Mouse (Mus musculus) limb, embryonic 12.5 days (tissue): ENCODE measurements around the gene Cst3. TPM values are rescaled to one million over a fixed set of nuclear protein-coding genes. Genes with fewer than 3 reads are reported as not detected.

ENCODE experiments used
- ATAC-seq: fragments of 200-750 bp; cut with Nextera tagmentation; 2 replicates; pipeline ENCODE4 v1.8.0; 2017; ENCODE audit warnings: low read depth, moderate TSS enrichment; ENCODE audit not compliant: insufficient number of reproducible peaks, insufficient read depth, low FRiP score, low TSS enrichment
- H3K27ac ChIP-seq: fragments of 300-500 bp; sonication (generic); 2 replicates; pipeline ENCODE4 v1.5.1; 2016; ENCODE audit warnings: mild to moderate bottlenecking, moderate library complexity
- H3K27me3 ChIP-seq: fragments of 300-500 bp; sonication (generic); 2 replicates; pipeline ENCODE4 v1.6.1; 2016; ENCODE audit warnings: mild to moderate bottlenecking, moderate library complexity
- H3K36me3 ChIP-seq: fragments of 300-500 bp; sonication (generic); 2 replicates; pipeline ENCODE4 v1.6.1; 2016; ENCODE audit warnings: mild to moderate bottlenecking, moderate library complexity
- H3K4me1 ChIP-seq: fragments of 300-500 bp; sonication (generic); replicated peaks from 2 replicates; pipeline ENCODE4 v1.6.1; 2016
- H3K4me2 ChIP-seq: fragments of 300-500 bp; sonication (generic); 2 replicates; pipeline ENCODE4 v1.6.1; 2016; ENCODE audit warnings: mild to moderate bottlenecking, moderate library complexity
- H3K4me3 ChIP-seq: fragments of 300-500 bp; sonication (generic); replicated peaks from 2 replicates; pipeline ENCODE4 v1.5.1; 2016; ENCODE audit warnings: mild to moderate bottlenecking
- H3K9ac ChIP-seq: fragments of 300-500 bp; sonication (generic); replicated peaks from 2 replicates; pipeline ENCODE4 v1.6.1; 2016; ENCODE audit warnings: mild to moderate bottlenecking, moderate library complexity
- H3K9me3 ChIP-seq: fragments of 300-500 bp; sonication (generic); 2 replicates; pipeline ENCODE4 v1.6.1; 2016; ENCODE audit warnings: mild to moderate bottlenecking, moderate library complexity
- WGBS: fragments of 180-500 bp; shearing (Covaris S2); methylation state at CpG from one replicate; pipeline ENCODE4 v1.1.7; 2016; 5-methylcytosine and 5-hydroxymethylcytosine counted together
- polyA plus RNA-seq: library from polyadenylated mRNA; unstranded; fragments of >200 nt; fragmentation: Nextera tagmentation; extraction: Ambion mirVana; gene quantifications from 2 replicates; pipeline ENCODE4 v1.2.1, GENCODE M21; 2016

Gene Cst3
- polyA plus RNA-seq, 1 experiment from 2014 or later = 288 TPM

GRCm38 (mm10) chr2:148877016-148877770, 1.7 kb upstream of the Cst3 start:
- H3K4me2 ChIP-seq = no peak overlapping the region
- 40% methylated on average over 3 of the region's 3 CpGs for whole genome bisulfite sequencing
- no peak for ATAC-seq
- no peak overlapping the region for H3K27ac ChIP-seq
- H3K4me3 ChIP-seq = no peak overlapping the region
- no peak overlapping the region for H3K9ac ChIP-seq
- H3K27me3 ChIP-seq = no peaks in the 10 kb centered on the region
- H3K36me3 ChIP-seq = peaks cover 8% of the 10 kb centered on the region
- peaks cover 28% of the 10 kb centered on the region for H3K4me1 ChIP-seq
- H3K9me3 ChIP-seq = no peaks in the 10 kb centered on the region

- H3K27me3 ChIP-seq = no peaks in the 10 kb centered on the region
- peaks cover 28% of the 10 kb centered on the region for H3K36me3 ChIP-seq
- 1% methylated on average over 34 of the region's 34 CpGs for WGBS
- H3K9me3 ChIP-seq = no peaks in the 10 kb centered on the region
- H3K4me3 ChIP-seq = peak overlapping the region; percentile 80
- ATAC-seq = peak; percentile 65
- H3K27ac ChIP-seq = peak overlapping the region; percentile 93
- peaks cover 28% of the 10 kb centered on the region for H3K4me1 ChIP-seq
- peak overlapping the region; percentile 86 for H3K9ac ChIP-seq
- H3K4me2 ChIP-seq = peak overlapping the region; percentile 70
Measured at GRCm38 (mm10) chr2:148874617-148875334, 716 bp downstream of the Cst3 start.

- no peak overlapping the region for H3K27ac ChIP-seq
- H3K4me2 ChIP-seq = peak overlapping the region; percentile 70
- peak overlapping the region; percentile 80 for H3K4me3 ChIP-seq
- H3K9me3 ChIP-seq = no peaks in the 10 kb centered on the region
- peaks cover 28% of the 10 kb centered on the region for H3K4me1 ChIP-seq
- no peaks in the 10 kb centered on the region for H3K27me3 ChIP-seq
- no peak for ATAC-seq
- H3K9ac ChIP-seq = peak overlapping the region; percentile 86
- H3K36me3 ChIP-seq = peaks cover 28% of the 10 kb centered on the region
- WGBS = 52% methylated on average over 3 of the region's 3 CpGs
Measured at GRCm38 (mm10) chr2:148874224-148874616, 1.3 kb downstream of the Cst3 start.

- Histone ChIP-seq H3K27me3 (no peaks in the 10 kb centered on the region), H3K36me3 (peaks cover 28% of the 10 kb centered on the region), H3K4me3 (peak overlapping the region; percentile 80), H3K9ac (no peak overlapping the region), H3K4me1 (peaks cover 28% of the 10 kb centered on the region), H3K4me2 (peak overlapping the region; percentile 70), H3K27ac (no peak overlapping the region), H3K9me3 (no peaks in the 10 kb centered on the region)
- whole genome bisulfite sequencing = 88% methylated on average over 4 of the region's 4 CpGs
- no peak for ATAC-seq
Measured at GRCm38 (mm10) chr2:148872860-148873259, 2.6 kb downstream of the Cst3 start.

GRCm38 (mm10) chr2:148870526-148870925, 5.0 kb downstream of the Cst3 start:
- no peaks in the 10 kb centered on the region for H3K27me3 ChIP-seq
- no peaks in the 10 kb centered on the region for H3K9me3 ChIP-seq
- no peak overlapping the region for H3K9ac ChIP-seq
- H3K36me3 ChIP-seq = peaks cover 28% of the 10 kb centered on the region
- no peak overlapping the region for H3K4me2 ChIP-seq
- no peak overlapping the region for H3K27ac ChIP-seq
- no peak for ATAC-seq
- no peak overlapping the region for H3K4me3 ChIP-seq
- H3K4me1 ChIP-seq = peaks cover 20% of the 10 kb centered on the region
- 86% methylated on average over 3 of the region's 3 CpGs for WGBS

- Histone ChIP-seq H3K27ac (no peak overlapping the region), H3K27me3 (no peaks in the 10 kb centered on the region), H3K4me3 (no peak overlapping the region), H3K9ac (no peak overlapping the region), H3K4me2 (no peak overlapping the region), H3K36me3 (peaks cover 28% of the 10 kb centered on the region), H3K4me1 (peaks cover 15% of the 10 kb centered on the region), H3K9me3 (no peaks in the 10 kb centered on the region)
- ATAC-seq = no peak
- WGBS = 86% methylated on average over 1 of the region's 1 CpGs
Measured at GRCm38 (mm10) chr2:148868959-148869358, 6.5 kb downstream of the Cst3 start.

DNA sequence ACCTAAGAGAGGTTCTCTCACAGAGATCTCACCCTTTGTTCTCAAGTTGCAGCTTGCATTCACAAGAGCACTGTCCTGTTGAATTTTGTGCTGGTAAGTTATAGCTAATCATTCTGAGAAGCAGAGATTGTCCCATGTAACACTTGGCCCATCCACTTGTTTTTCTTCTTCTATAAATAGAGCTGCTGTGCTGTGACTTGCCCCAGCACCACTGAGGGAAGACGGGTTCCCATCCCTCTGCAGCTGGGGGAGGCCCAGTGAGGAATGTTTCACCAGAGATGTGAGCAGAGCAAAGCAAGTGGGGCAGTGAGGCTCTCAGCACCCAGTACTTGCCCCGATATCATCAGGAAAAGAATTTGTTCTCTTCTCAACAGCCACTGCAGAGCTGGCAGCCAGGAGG, 10.5 kb downstream of the Cst3 start, which contains the start of gene 9230104L09Rik:
TSS of gene 9230104L09Rik (minus strand) at position 73 of the 400 bp plus-strand sequence.
- Histone ChIP-seq H3K4me3 (no peak within 1 kb of the TSS), H3K36me3 (no peaks in the 10 kb centered on the region), H3K4me1 (no peaks in the 10 kb centered on the region), H3K9me3 (no peaks in the 10 kb centered on the region), H3K27ac (no peak within 1 kb of the TSS), H3K4me2 (no peak within 1 kb of the TSS), H3K9ac (no peak within 1 kb of the TSS), H3K27me3 (no peaks in the 10 kb centered on the region)
- no peak for ATAC-seq
- 67% methylated on average over 2 of the region's 2 CpGs for WGBS

- H3K36me3 ChIP-seq = no peaks in the 10 kb centered on the region
- H3K9me3 ChIP-seq = no peaks in the 10 kb centered on the region
- no peak overlapping the region for H3K4me3 ChIP-seq
- H3K4me2 ChIP-seq = no peak overlapping the region
- no peak overlapping the region for H3K9ac ChIP-seq
- H3K27me3 ChIP-seq = no peaks in the 10 kb centered on the region
- H3K4me1 ChIP-seq = no peaks in the 10 kb centered on the region
- no peak for ATAC-seq
- H3K27ac ChIP-seq = no peak overlapping the region
Measured at GRCm38 (mm10) chr2:148861693-148862092, 13.8 kb downstream of the Cst3 start.

GRCm38 (mm10) chr2:148860993-148861392, 14.5 kb downstream of the Cst3 start:
- Histone ChIP-seq H3K27me3 (no peaks in the 10 kb centered on the region), H3K27ac (no peak overlapping the region), H3K4me2 (no peak overlapping the region), H3K4me1 (no peaks in the 10 kb centered on the region), H3K9ac (no peak overlapping the region), H3K9me3 (no peaks in the 10 kb centered on the region), H3K4me3 (no peak overlapping the region), H3K36me3 (no peaks in the 10 kb centered on the region)
- ATAC-seq = no peak
- WGBS = 84% methylated on average over 4 of the region's 4 CpGs

DNA sequence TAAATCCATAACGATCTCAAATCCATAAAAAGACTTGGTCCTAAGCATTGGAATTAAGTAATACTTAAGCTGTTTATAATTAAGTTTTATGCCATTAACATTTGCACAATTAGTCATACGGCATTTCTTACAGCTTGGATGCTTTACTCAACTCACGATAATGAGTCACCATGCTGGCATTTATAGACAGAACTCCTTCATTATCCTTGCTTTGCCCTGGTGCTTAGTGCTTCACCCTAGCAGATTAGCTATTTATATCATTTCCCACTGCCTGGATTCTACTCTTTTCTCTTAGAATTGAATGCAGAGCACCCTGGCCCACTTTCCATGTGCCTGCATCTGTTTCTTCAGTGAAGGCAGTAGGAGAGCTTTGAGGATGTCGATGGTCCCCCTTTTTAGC, 18.0 kb downstream of the Cst3 start:
- Histone ChIP-seq H3K36me3 (no peaks in the 10 kb centered on the region), H3K4me2 (no peak overlapping the region), H3K27ac (no peak overlapping the region), H3K4me3 (no peak overlapping the region), H3K9me3 (no peaks in the 10 kb centered on the region), H3K27me3 (no peaks in the 10 kb centered on the region), H3K4me1 (no peaks in the 10 kb centered on the region), H3K9ac (no peak overlapping the region)
- ATAC-seq = no peak
- 69% methylated on average over 4 of the region's 4 CpGs for WGBS

GRCm38 (mm10) chr2:148856630-148857400, 18.7 kb downstream of the Cst3 start:
- H3K9ac ChIP-seq = no peak overlapping the region
- 78% methylated on average over 8 of the region's 8 CpGs for WGBS
- H3K27me3 ChIP-seq = no peaks in the 10 kb centered on the region
- H3K36me3 ChIP-seq = no peaks in the 10 kb centered on the region
- no peak overlapping the region for H3K27ac ChIP-seq
- ATAC-seq = no peak
- no peaks in the 10 kb centered on the region for H3K4me1 ChIP-seq
- H3K9me3 ChIP-seq = no peaks in the 10 kb centered on the region
- no peak overlapping the region for H3K4me2 ChIP-seq
- no peak overlapping the region for H3K4me3 ChIP-seq
